In the genomic region with DNA sequence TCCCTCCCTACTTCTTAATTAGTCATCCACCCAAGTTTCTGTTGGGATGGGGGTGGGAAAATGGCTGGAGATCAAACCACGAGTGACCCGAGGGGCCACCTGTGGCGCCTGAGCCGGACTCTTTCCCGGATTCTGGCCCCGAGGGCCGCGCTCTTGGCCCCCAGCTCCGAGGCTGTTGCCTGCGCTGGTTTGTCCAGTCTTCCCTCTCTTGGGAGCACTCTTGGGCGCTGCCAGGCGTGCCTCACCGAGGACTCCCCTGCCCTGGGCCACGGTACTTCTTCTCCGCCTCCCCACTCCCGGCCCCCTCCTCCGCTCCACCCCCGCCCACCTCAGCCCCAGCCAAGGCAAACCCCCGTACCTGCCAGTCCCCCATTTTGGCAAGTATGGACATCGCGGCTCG, we compare ENCODE assay signal across 14 mouse cellular contexts. TPM values are rescaled to one million over a fixed set of nuclear protein-coding genes. Genes with fewer than 3 reads are reported as not detected.
DNase-seq lines count a peak whose midpoint lies in the region; ATAC-seq and TF ChIP-seq lines count a peak whose summit lies in the region.
"Had no signal": no experiment of that assay in that cellular context is flagged by ENCODE, and none has a peak within 500 bp of the region (broad histone marks: within the 10 kb centered on the region; RNA-seq: fewer than 3 reads in every experiment).

No protein-coding gene starts in this region.

- no peak overlapping the region for H3K27ac ChIP-seq in intestine, embryonic 14.5 days (ENCODE audit: low read depth)
- no peak overlapping the region for H3K27ac ChIP-seq in intestine, postnatal 0 days (ENCODE audit: low read depth, low read length)
- H3K27ac ChIP-seq in embryonic facial prominence, embryonic 11.5 days (replicated peaks; ENCODE audit: low read depth, low read length), result no peak overlapping the region
- H3K27ac ChIP-seq in limb, embryonic 11.5 days (replicated peaks; ENCODE audit: low read depth, low read length), result no peak overlapping the region
- H3K27ac ChIP-seq in neural tube, embryonic 14.5 days (ENCODE audit: low read depth, low read length), result no peak overlapping the region
- H3K27ac ChIP-seq: forebrain, embryonic 13.5 days had no signal

- H3K9me3 ChIP-seq in intestine, embryonic 14.5 days (ENCODE audit: control insufficient read depth, low read length), result no peaks in the 10 kb centered on the region
- H3K9me3 ChIP-seq in intestine, postnatal 0 days (ENCODE audit: control insufficient read depth), result no peaks in the 10 kb centered on the region
- H3K9me3 ChIP-seq in embryonic facial prominence, embryonic 11.5 days (replicated peaks; ENCODE audit: control insufficient read depth, low read length), result no peaks in the 10 kb centered on the region
- no peaks in the 10 kb centered on the region for H3K9me3 ChIP-seq in limb, embryonic 11.5 days (ENCODE audit: control insufficient read depth, low read length)
- H3K9me3 ChIP-seq in neural tube, embryonic 14.5 days (ENCODE audit: control insufficient read depth, low read length), result no peaks in the 10 kb centered on the region
- H3K9me3 ChIP-seq: forebrain, embryonic 13.5 days had no signal

- H3K27me3 ChIP-seq in intestine, embryonic 14.5 days (replicated peaks; ENCODE audit: control insufficient read depth, insufficient read depth, low read length), result peaks cover 100% of the 10 kb centered on the region
- H3K27me3 ChIP-seq in intestine, postnatal 0 days (replicated peaks; ENCODE audit: control insufficient read depth, insufficient read depth, low read length), result peaks cover 97% of the 10 kb centered on the region
- peaks cover 75% of the 10 kb centered on the region for H3K27me3 ChIP-seq in embryonic facial prominence, embryonic 11.5 days (ENCODE audit: control insufficient read depth, insufficient read depth, low read length)
- peaks cover 91% of the 10 kb centered on the region for H3K27me3 ChIP-seq in limb, embryonic 11.5 days (ENCODE audit: control insufficient read depth, insufficient read depth, low read length)
- peaks cover 61% of the 10 kb centered on the region for H3K27me3 ChIP-seq in neural tube, embryonic 14.5 days (ENCODE audit: control insufficient read depth, insufficient read depth, low read length)

- ATAC-seq in intestine, embryonic 14.5 days (replicated peaks; ENCODE audit: low FRiP score, low TSS enrichment, low read depth), result peak; percentile 41; the same call in 1 of the 2 replicates
- ATAC-seq in intestine, postnatal 0 days, result no peak
- 0 out of 2 replicates have a peak, but pooled peaks have one; percentile 30 for ATAC-seq in embryonic facial prominence, embryonic 11.5 days (replicated peaks; ENCODE audit: insufficient number of reproducible peaks, low FRiP score, low TSS enrichment, low read depth)
- ATAC-seq in limb, embryonic 11.5 days (ENCODE audit: insufficient number of reproducible peaks, low FRiP score, low TSS enrichment, low read depth), result no peak
- ATAC-seq in neural tube, embryonic 14.5 days (ENCODE audit: low read depth), result no peak
- ATAC-seq: forebrain, embryonic 13.5 days; liver, postnatal 0 days had no signal

- H3K4me3 ChIP-seq in intestine, embryonic 14.5 days (ENCODE audit: low read depth, low read length), result no peak overlapping the region
- no peak overlapping the region; the same call in 1 of the 2 replicates for H3K4me3 ChIP-seq in intestine, postnatal 0 days (ENCODE audit: low read depth, low read length)
- peak overlapping the region; percentile 21 for H3K4me3 ChIP-seq in embryonic facial prominence, embryonic 11.5 days (ENCODE audit: low read depth, low read length)
- peak overlapping the region; percentile 14; the same call in 1 of the 2 replicates for H3K4me3 ChIP-seq in limb, embryonic 11.5 days (ENCODE audit: low read depth, low read length)
- no peak overlapping the region for H3K4me3 ChIP-seq in neural tube, embryonic 14.5 days (ENCODE audit: low read depth, low read length)
- H3K4me3 ChIP-seq: forebrain, embryonic 13.5 days had no signal

- no peak overlapping the region for H3K9ac ChIP-seq in intestine, embryonic 14.5 days (ENCODE audit: low read length)
- no peak overlapping the region for H3K9ac ChIP-seq in intestine, postnatal 0 days (ENCODE audit: low read depth, low read length)
- H3K9ac ChIP-seq in embryonic facial prominence, embryonic 11.5 days (replicated peaks; ENCODE audit: low read length), result peak overlapping the region; percentile 3; the same call in 1 of the 2 replicates
- no peak overlapping the region for H3K9ac ChIP-seq in limb, embryonic 11.5 days (ENCODE audit: low read length)
- no peak overlapping the region for H3K9ac ChIP-seq in neural tube, embryonic 14.5 days (replicated peaks; ENCODE audit: low read depth, low read length)
- H3K9ac ChIP-seq: forebrain, embryonic 13.5 days; liver, postnatal 0 days had no signal

- H3K4me1 ChIP-seq in intestine, embryonic 14.5 days (replicated peaks; ENCODE audit: control insufficient read depth, insufficient read depth, low read length), result 0 out of 2 replicates have a peak, but pooled peaks cover 4% of the 10 kb centered on the region
- no peaks in the 10 kb centered on the region for H3K4me1 ChIP-seq in intestine, postnatal 0 days (replicated peaks; ENCODE audit: control insufficient read depth, insufficient read depth, low read length)
- no peaks in the 10 kb centered on the region for H3K4me1 ChIP-seq in embryonic facial prominence, embryonic 11.5 days (ENCODE audit: control insufficient read depth, insufficient read depth, low read length)
- H3K4me1 ChIP-seq in limb, embryonic 11.5 days (ENCODE audit: control insufficient read depth, insufficient read depth, low read length), result peaks cover 16% of the 10 kb centered on the region
- no peaks in the 10 kb centered on the region for H3K4me1 ChIP-seq in neural tube, embryonic 14.5 days (ENCODE audit: control insufficient read depth, insufficient read depth, low read length)

- TF ChIP-seq CTCF in intestine, postnatal 0 days (IDR thresholded peaks at IDR 0.05; ENCODE audit: low read depth), result no peak

- 1% methylated on average over 22 of the region's 22 CpGs for WGBS in intestine, embryonic 14.5 days
- 2% methylated on average over 21 of the region's 22 CpGs for WGBS in intestine, postnatal 0 days
- WGBS in embryonic facial prominence, embryonic 11.5 days, result 0% methylated on average over 22 of the region's 22 CpGs
- WGBS in limb, embryonic 11.5 days, result 1% methylated on average over 21 of the region's 22 CpGs
- WGBS in neural tube, embryonic 14.5 days, result under 1% methylated on average over 21 of the region's 22 CpGs

- no peak overlapping the region for H3K4me2 ChIP-seq in intestine, embryonic 14.5 days (ENCODE audit: low read length)
- H3K4me2 ChIP-seq in intestine, postnatal 0 days (replicated peaks; ENCODE audit: low read depth), result no peak overlapping the region
- peak overlapping the region; percentile 21 for H3K4me2 ChIP-seq in embryonic facial prominence, embryonic 11.5 days (ENCODE audit: low read depth, low read length)
- peak overlapping the region; percentile 12; the same call in 1 of the 2 replicates for H3K4me2 ChIP-seq in limb, embryonic 11.5 days (ENCODE audit: low read depth, severe bottlenecking)
- 0 out of 2 replicates have a peak overlapping the region, but pooled peaks have one; percentile 3 for H3K4me2 ChIP-seq in neural tube, embryonic 14.5 days (ENCODE audit: low read depth, low read length)
- H3K4me2 ChIP-seq: forebrain, embryonic 13.5 days had no signal

- no peaks in the 10 kb centered on the region for H3K36me3 ChIP-seq in intestine, embryonic 14.5 days (ENCODE audit: control insufficient read depth, insufficient read depth, low read length)
- H3K36me3 ChIP-seq in intestine, postnatal 0 days (ENCODE audit: control insufficient read depth, insufficient read depth), result no peaks in the 10 kb centered on the region
- H3K36me3 ChIP-seq in embryonic facial prominence, embryonic 11.5 days (replicated peaks; ENCODE audit: control insufficient read depth, insufficient read depth, low read depth, low read length), result no peaks in the 10 kb centered on the region
- H3K36me3 ChIP-seq in limb, embryonic 11.5 days (ENCODE audit: control insufficient read depth, insufficient read depth, low read length), result no peaks in the 10 kb centered on the region
- H3K36me3 ChIP-seq in neural tube, embryonic 14.5 days (ENCODE audit: control insufficient read depth, insufficient read depth, low read length), result no peaks in the 10 kb centered on the region

- peak; percentile 57 for DNase-seq in intestine, embryonic 14.5 days (ENCODE audit: low spot score)
- no peak for DNase-seq in embryonic facial prominence, embryonic 11.5 days (ENCODE audit: low spot score)
- DNase-seq in limb, embryonic 11.5 days (ENCODE audit: low spot score), result no peak
- DNase-seq in Muller cell, postnatal 12 days (ENCODE audit: inconsistent ontology term), result no peak
- DNase-seq in adrenal gland, postnatal 4 days (ENCODE audit: low spot score in 2 of 2), result no peak
- no peak for DNase-seq in cerebellum, postnatal 14 days
- DNase-seq: cerebellum, adult 11 months; heart, postnatal 14 days; layer of hippocampus, adult 9-11 months; liver, postnatal 0 days; thymus, postnatal 36 days had no signal

RNA-seq across cellular contexts. Expression of gene Tfap2a, which starts 0.4 kb away (rescaled TPM):
- 0.31 and 0.32 TPM in 2 replicates for polyA plus RNA-seq in intestine, embryonic 14.5 days (2014; fragmentation: Nextera tagmentation; extraction: Ambion mirVana)
- polyA plus RNA-seq in intestine, postnatal 0 days (2015; fragmentation: Nextera tagmentation; extraction: Ambion mirVana), result 0.04 and 0.07 TPM in 2 replicates
- 7.7 and 8.4 TPM in 2 replicates for polyA plus RNA-seq in embryonic facial prominence, embryonic 11.5 days (2014; fragmentation: Nextera tagmentation; extraction: Ambion mirVana)
- polyA plus RNA-seq in limb, embryonic 11.5 days (2014; fragmentation: Nextera tagmentation; extraction: Ambion mirVana), result 7.2 and 7.3 TPM in 2 replicates
- 7.3 and 9.1 TPM in 2 replicates for polyA plus RNA-seq in neural tube, embryonic 14.5 days (2014; fragmentation: Nextera tagmentation; extraction: Ambion mirVana)
- 1 to 10 TPM; 1.5 to 3.1 TPM for total RNA-seq in adrenal gland, postnatal 4 days (2021)
- polyA plus RNA-seq: liver, postnatal 0 days had no signal

Comparison
In these comparisons a context has a peak if more than half of its experiments do, and no peak if none do; other contexts are left out.
1. ATAC-seq: peak in intestine, embryonic 14.5 days (single experiment) and embryonic facial prominence, embryonic 11.5 days (single experiment); none in intestine, postnatal 0 days (single experiment), limb, embryonic 11.5 days (single experiment) and neural tube, embryonic 14.5 days (single experiment).
2. H3K4me2 ChIP-seq: peak in embryonic facial prominence, embryonic 11.5 days (single experiment), limb, embryonic 11.5 days (single experiment) and neural tube, embryonic 14.5 days (single experiment); none in intestine, embryonic 14.5 days (single experiment) and intestine, postnatal 0 days (single experiment).
3. H3K4me3 ChIP-seq: peak in embryonic facial prominence, embryonic 11.5 days (single experiment) and limb, embryonic 11.5 days (single experiment); none in intestine, embryonic 14.5 days (single experiment), intestine, postnatal 0 days (single experiment) and neural tube, embryonic 14.5 days (single experiment).